Mouse (Mus musculus): ENCODE results near the gene Cdrt4. TPM values are rescaled to one million over a fixed set of nuclear protein-coding genes. Genes with fewer than 3 reads are reported as not detected.
A peak's percentile ranks its signal among the peaks of the same experiment; 100 is the strongest.

Cdrt4 gene
- total RNA-seq, 4 experiments from 2014 or later = not detected

DNA sequence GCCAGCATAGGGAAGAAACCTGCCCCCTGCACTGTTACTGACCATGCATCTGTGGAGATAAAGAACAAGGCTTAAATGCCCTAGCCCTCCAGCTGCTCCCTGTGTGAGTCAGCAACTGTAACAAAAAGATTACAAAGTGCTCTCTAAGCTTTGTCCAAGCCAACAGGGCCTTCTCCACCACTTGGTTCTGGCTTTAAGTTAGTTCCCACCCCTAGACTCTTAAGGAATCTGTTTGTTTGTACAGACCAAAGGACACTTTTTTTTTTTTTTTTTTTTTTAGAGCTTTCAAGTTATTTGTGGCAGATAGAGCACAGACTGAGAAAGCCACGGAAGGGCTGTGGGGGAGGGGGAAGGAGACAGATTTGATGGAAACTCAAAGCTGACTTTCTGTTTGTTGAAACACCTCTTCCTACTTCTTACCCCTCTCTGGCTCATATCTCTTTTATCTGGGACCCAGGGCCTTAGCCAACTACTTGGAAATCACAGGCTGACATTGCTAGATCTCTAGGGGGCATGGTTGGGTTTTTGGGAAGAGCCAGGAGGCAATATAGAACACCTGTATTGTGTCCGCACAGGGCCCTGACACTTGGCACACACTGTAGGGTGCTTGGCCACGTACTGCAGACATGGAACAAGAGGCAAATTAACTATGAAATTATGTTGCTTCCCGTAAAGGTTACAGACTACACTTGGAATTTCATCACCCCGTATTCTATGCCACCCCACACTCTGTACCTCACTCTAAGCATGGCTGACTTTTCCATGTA, 44.9 kb downstream of the Cdrt4 start:
- no peak for DNase-seq (ENCODE audit: low spot score in 2 of 2)

DNA sequence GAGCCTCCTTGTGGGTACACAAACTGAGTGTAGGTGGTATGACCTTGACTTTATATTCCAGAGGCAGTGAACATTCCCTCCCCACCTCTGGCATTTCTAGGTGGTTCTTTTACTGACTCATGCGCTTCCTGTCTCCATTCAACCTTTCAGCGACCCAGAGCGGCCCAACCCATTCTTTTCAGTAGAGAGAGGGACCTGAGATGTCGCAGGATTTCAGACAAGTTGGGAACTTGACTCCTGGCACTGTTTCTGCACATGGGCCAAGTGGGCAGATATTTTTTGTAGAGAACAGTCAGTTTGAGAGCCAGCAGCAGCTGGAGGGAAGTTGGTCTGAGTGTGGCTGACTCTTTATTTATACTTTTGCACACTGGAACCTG, 45.5 kb downstream of the Cdrt4 start:
- DNase-seq (ENCODE audit: low spot score in 2 of 2) = no peak

DNA sequence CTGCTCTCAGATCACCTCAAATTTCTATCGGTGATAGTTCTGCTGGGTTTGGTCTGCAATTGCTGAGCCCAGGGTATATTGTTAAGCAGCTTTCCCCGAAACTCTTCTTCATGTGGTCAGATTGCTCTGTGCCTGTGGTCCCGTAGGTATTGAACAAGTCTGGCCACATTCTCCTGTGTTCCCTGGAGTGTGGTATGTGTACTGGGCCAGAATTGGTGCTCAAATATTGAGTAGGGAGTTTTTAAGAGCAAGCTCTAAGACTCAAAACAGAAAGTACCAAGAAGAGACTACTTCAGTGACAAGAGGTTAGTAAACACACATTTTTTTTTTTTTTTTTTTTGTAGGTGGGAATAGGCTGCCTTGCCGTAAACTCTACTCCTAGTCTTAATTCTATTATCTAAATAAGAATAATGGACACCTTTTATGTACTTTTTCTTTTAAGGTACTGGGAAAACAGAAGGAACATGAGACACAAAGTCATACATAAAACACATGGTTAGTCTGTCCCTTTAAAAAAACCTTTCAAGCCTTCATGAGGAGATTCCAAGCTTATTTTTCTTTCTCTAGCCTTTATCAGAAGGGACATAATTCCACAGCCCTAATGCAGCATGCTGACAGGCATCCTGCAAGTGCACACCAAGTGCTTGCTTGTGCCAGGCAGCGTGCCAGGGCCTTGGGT, 46.2 kb downstream of the Cdrt4 start:
- no peak for DNase-seq (ENCODE audit: low spot score in 2 of 2)

DNA sequence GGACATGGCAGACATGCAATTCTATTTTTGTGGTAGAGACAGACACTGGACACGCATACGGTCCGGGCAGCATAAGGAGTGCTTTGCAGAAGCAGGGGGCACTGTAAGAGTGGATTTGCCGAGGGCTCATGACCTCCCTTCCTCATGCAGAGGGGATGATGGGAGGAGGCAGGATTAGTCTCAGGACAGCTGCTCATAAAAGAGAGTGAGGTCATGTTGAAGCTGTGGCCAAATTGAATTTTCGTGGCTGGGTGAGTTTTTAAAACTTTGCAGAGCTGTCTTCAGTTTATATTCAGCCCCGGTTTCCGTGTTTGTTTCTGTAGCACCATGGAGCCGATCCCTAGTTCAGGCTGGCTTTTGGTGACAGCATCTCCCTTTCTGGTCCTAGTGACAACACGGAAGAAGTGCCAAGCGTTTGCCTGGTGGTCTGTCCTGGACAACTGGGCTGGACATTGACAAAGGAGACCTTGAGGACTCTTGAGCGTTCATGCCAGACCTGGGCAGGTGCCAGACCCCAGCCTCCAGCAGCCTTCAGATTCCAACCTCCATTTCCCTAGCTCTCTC, 46.8 kb downstream of the Cdrt4 start:
- DNase-seq (ENCODE audit: low spot score in 2 of 2) = peak; percentile 68 to 72

DNA sequence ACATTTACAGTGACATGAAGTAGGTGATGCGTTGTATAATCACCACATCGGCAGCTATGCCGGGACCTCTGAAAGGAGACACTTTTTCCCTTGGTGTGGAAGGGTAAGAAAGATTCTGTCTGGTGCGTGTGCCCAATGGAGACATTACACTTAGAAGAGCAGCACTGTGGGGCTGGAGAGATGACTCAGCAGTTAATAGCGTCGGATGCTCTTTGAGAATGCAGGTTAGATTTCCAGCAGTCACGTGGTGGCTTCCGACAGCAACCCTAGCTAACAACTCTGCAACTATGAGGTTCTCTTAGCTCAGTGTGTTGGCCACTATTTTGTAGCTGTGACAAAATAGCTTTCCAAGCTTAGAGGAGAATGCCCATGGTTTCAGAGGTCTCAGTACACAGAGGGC, 49.1 kb downstream of the Cdrt4 start:
- DNase-seq (ENCODE audit: low spot score in 2 of 2) = no peak

DNA sequence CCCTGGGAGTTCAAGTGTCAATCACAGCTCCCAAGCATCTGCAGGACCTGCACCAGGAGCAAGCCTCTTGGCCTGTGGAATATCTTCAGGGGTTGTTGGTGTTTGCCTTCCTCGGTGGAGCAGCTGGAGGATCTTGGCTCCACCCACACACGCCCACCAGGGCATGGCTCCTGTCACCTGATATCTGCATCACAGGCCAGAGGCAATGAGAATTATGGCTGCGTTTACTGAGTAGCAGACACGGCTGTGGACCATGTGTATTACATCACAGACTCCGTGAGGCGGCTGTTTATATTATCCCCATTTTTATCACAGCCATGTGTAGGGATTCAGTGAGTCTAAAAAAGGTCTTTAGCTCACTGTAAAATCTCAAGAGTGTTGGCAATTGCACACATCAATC, 53.6 kb downstream of the Cdrt4 start:
- DNase-seq (ENCODE audit: low spot score in 2 of 2) = no peak

DNA sequence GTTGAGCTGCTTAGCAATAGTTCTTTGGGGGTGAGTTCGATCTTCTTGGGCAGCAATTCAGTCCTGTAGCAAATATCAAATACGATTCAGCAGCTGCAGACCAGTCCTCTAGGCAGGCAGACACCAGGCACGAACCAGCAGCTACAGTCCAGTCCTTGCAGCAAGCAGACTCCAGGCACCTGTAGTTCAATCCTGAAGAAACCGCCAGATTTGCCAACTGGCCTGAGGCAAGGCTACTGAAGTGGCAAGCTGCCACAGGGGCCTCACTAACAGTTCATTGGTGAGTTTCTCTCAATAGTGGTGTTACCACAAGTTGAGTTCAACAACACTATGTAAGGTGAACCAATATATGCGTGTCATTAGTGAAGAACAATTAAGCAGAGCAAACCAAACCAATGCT, 56.4 kb downstream of the Cdrt4 start:
- no peak for DNase-seq (ENCODE audit: low spot score in 2 of 2)

DNA sequence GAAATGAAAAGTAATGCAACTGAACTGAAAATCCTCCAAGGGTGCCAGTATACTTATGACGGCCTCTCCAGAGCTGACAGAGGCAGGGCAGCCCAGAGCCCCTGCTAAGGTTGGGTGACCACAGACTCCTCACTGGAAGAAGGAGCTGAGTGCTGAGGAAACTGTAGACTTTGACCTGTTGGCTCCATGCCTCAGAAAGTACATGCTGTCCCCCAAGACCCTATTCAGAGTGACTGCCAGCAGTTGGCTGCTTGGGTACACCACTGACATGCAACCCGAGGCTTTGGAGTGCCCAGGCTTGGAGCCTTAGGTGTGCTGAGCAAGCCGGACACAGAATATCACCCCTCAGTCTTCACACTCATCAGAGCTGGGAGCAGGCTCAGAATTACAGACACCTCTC, 57.0 kb downstream of the Cdrt4 start:
- DNase-seq (ENCODE audit: low spot score in 2 of 2) = peak; percentile 37 to 55

DNA sequence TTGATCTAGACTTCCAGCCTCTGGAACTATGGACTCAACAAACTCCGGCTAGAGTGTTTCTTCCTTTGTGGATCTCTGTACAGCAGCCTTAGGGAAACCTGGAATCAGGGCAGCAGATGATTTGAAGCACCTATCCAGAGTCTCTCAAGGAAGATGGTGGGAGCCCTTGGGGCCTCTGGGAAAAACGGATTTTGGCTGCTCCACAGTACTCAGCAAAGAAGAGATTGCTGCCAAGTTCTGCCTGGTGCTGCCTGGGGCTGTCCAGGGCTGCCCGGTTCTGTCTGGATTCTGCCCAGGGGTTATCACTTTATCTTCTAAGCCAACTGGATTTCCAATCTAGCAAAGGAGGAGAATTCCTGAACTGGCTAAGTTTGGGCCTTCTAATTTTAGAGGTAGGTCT, 58.8 kb downstream of the Cdrt4 start:
- DNase-seq (ENCODE audit: low spot score in 2 of 2) = no peak

DNA sequence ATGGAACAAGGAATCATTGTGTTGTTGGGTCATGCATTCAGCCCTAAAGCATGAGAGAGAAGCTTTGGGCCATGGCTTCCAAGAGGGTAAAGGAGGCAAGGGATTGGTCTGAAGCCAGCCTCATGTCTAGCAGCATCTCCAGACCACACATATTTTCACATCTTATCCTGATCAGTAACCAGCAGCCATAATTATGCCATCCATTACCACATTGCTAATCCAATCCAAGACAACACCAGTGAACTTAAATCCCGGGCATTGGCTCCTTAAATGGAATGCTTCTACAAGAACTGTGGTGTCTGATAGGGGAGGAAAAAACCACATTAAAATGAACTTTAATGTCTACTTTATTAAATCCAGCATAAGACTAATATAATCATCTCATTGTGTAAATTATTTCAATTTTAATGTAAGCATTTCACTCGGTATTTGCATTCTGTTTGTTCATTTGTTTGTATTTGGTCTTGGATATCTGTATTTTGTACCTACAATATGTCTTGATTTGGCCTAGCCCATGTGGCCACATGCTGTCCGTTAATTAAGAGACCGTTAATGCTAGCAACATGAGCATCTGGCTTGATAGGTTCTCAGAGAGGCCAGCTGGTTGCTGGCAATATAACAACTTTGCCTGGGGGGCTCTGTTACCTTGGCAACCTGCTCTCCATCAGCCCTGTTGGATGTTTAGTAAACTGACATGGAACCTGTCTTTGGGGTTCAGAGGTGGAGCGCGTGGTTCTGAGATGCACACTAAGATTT, 66.5 kb downstream of the Cdrt4 start:
- DNase-seq (ENCODE audit: low spot score in 2 of 2) = no peak

DNA sequence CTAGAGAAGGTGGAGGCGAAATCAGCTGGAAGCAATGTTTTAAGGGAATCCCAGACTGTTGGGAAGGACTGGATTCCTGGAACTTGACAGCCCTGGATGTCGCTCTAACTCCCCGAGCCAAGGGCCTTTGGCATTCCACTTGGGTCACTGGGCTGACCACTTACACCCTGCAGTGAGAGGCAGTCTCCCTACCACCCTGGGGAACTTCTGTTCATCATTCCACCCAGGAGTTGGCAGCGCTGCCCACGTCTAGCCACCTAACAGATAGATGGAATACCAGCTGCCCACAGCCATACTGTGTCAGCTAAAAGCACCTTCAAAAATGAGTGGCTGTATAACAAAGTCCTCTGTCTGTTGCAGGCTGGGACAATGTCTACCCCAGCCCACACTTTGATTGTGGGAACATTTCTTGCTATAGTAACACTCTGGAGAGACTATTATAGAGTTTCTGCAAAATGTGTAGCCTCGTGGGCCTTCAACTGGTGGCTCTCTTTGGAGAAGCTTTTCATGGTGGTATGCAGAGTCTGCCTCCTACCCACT, 67.2 kb downstream of the Cdrt4 start:
- no peak for DNase-seq (ENCODE audit: low spot score in 2 of 2)

DNA sequence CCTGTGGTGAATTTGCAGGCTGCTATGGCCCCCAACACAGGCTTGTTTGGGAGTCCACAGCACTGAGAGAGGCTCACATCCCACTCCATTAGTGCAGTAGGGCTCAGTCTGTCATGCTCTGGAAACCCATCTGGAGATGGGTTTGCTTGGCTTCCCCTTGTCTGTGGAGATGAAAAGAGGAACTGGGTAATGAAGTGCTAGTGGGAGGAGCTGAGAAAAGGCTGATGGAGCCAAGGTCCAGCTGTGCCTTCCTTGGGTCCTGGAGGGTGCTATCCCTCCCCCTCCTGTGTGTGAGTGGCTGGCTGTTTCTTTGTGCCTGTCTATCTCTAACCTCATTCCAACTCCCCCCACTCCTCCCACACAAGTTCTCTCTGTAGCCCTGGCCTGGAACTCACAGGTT, 69.6 kb downstream of the Cdrt4 start:
- no peak for DNase-seq (ENCODE audit: low spot score in 2 of 2)

DNA sequence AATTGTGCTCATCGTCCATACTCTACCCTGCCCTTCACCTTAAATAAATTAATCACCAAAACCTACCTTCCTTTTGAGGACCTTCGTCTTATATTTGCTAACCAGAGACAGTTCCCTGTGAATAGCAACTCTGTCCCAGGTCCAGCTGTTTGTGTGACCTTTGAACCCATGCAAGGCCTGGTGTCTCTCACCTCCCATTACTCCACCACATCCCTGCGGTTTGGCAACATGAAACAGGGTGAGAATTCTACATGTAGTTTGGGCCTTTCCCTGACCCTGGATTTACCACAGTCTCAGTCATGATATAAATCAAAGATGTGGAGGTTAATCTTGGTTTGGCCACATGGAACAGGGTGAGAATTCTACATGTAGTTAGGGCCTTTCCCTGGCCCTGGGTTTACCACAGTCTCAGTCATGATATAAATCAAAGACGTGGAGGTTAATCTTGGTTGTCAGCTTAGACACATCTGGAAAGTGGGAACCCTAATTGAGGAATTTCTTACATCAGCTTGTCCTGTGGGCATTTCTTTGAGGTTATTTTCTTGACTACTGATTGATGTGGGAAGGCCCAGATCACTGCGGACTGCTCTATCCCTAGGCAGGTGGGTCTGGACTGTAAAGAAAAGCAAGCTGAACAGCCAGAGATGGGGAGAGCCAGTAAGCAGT, 70.3 kb downstream of the Cdrt4 start:
- DNase-seq (ENCODE audit: low spot score in 2 of 2) = no peak

DNA sequence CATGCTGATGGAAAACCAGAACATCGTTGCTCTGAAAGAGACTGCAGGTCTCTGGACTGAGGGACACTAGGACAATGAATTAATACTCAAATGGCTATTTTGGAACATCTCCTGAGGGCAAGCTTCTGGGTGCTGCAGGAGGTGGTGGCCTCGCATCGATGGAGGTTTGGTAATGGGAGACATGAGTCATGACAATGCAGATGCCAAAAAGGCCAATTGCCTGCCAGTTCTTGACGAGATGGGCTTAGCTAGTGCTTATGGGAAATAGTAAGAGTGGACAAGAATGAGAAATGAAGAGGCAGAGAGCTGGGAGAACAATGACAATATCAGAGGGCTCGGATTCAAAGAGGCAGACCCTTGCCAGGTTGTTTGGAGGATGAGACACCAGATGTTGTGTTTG, 72.5 kb downstream of the Cdrt4 start:
- peak; percentile 26 to 39 for DNase-seq (ENCODE audit: low spot score in 2 of 2)

DNA sequence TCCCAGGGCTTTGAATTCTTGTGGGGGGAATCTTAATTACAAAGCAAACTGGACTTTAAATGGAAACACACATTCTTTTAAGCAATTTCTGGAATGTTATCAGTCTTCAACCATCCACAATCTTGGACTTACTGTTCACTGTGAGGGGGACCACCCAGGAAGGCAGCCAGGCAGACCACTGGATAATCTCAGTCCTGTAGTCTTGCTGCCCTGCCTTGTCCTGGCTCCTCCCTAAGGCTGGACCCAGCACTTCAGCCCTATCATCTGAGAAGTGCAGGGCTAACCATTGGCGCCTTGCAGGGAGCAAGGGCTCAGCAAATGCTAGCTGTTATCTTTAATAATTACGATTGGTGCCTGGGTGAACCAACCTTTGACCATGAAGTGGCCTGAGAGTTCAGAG, 73.1 kb downstream of the Cdrt4 start:
- no peak for DNase-seq (ENCODE audit: low spot score in 2 of 2)

DNA sequence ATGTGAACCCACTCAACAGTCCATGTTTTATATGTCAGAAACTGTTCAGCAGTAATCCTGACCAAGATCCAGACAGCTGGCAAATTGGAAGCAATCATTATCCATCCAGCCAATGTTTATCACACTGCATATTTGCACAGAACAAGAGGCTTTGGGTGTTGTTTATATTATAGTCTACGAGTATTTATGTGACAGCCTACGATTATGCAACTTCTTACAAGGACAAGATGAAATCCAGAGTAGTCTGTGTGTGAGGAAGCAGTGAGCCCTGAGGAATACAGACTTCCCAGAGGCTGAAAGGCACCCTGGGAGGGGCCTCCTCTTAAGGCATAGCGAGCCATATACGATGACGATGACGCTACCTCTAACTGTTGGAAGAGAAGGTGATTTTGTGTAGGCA, 74.5 kb downstream of the Cdrt4 start:
- DNase-seq (ENCODE audit: low spot score in 2 of 2) = no peak

DNA sequence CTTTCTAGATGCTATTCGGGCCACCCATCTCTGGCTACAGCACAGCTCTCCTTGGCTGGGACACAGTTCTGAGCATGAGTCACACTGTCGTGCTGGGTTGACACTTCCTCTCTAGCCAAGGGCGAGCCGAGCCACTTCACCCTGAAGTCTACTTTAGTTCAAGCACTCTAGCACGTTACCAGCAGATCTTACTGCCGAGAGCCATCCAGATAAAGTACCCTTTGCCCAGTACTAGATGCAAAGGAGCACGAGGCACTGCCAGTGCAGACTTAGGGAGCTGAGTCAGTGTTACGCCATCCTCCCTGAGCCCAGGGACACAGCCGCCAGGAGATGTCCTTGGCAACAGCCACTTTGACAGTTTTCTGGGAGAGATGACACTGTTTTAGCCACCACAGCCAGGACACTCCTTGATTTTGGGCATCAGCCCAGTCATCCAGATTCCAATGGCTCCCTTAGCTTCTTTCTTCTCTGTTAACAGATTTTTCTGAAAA, 75.7 kb downstream of the Cdrt4 start:
- DNase-seq (ENCODE audit: low spot score in 2 of 2) = peak; percentile 72 to 75

DNA sequence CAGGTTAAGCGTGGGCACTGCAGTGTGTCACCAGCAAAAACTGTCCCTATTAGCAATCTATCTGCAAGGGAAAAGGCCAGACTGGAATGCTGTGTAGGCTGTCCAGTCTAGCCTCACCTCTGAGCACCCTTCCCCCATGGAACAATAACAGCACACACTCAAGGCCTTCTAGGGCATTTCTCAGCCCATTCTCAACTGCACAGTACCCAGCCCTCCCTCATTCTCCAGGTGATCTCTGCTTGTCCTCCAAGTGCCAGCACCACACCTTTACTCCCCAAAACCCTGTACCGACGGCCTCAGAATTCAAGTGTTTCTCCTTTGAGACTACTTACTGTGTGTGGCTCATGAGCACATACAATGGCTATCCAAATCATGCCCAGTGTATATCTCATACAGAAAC, 77.1 kb downstream of the Cdrt4 start:
- DNase-seq (ENCODE audit: low spot score in 2 of 2) = no peak

DNA sequence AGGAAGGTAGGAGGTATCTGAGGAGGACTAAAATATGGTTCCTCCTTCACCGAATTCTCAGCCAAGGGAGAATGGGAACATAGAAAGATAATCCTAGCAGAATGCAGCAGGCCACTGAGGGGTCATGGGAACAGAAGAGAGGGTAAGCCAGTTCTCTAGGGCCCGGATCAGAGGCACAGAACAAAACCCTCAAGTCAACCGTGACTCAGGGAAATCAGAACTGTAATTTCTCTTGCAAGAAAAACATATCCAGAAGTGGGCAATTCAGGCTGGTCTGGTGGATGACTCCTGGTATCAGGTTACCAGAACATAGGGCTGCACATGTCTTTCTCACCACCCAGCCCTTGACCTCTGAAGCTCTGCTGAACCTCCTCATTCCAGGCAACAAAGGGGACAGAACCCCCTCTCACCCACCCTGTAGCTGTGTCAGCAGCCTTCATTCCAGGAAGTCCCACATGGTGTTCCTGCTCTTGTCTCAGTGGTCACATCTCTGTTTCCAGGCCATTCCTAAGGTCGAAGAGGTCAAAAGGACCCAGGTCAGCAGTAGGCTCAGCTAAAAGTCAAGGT, 78.2 kb downstream of the Cdrt4 start:
- no peak for DNase-seq (ENCODE audit: low spot score in 2 of 2)

DNA sequence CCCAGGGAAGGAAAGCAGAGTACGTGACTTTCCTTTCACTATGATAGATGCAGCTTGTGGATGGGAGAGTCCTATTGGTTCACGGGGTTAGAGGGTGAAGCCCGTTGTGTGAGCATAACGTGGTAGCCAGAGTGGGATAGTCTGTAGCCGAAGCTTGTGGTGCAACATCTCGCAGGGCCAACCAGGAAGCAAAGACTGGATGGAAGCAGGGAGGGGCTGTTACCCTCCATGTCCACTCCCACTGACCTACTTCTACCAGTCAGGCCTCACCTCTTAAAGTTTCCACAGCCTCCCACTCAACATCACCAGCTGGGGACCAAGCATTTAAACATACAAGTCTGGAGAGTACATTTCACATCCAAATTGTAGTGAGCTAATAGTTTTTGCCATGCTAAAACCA, 78.7 kb downstream of the Cdrt4 start:
- no peak for DNase-seq (ENCODE audit: low spot score in 2 of 2)

Data from gastrocnemius, adult 8-10 months (tissue).